Mouse (Mus musculus) left cerebral cortex, postnatal 25 days (tissue): ENCODE data around the gene Pon1. TPM values are rescaled to one million over a fixed set of nuclear protein-coding genes. Genes with fewer than 3 reads are reported as not detected.
"Not testable (repeated sequence)": the region's sequence is repeated elsewhere in the genome, so short reads cannot be mapped to it uniquely, and the experiment has no call there.

ENCODE experiments used
- DNase-seq, 2 experiments: peaks; one replicate each; pipeline ENCODE4 v3.0.0; 2022; ENCODE audit warnings: low spot score in 2 of 2, mixed read lengths in 1 of 2
- intact Hi-C: fragments of 180-260 bp; cut with DNase I; formaldehyde crosslinking; loops from one replicate; pipeline ENCODE4 v1.15.1; 2025
- total RNA-seq, 2 experiments: library from RNA; stranded (reverse); gene quantifications; 2 replicates each; pipeline ENCODE4 v1.2.3; 2021

Gene Pon1
- total RNA-seq: not detected

GRCm38 (mm10) chr6:5193693-5194092 is at the start of gene Pon1:
Gene Pon1, minus strand, starts transcription at chr6:5193946.
- no peak for DNase-seq
- intact Hi-C loops: no loop called here

GRCm38 (mm10) chr6:5238799-5239198 is 45.1 kb upstream of the Pon1 start:
- DNase-seq: no peak
- intact Hi-C loops: no loop called here

- intact Hi-C loops: no loop called here
- no peak for DNase-seq
These were observed 43.8 kb upstream of the Pon1 start for GRCm38 (mm10) chr6:5237510-5237909.

- no peak for DNase-seq
- intact Hi-C loops: no loop called here
These were observed 43.2 kb upstream of the Pon1 start for GRCm38 (mm10) chr6:5236843-5237371.

GRCm38 (mm10) chr6:5234563-5234962 is 40.8 kb upstream of the Pon1 start:
- DNase-seq: no peak
- intact Hi-C loops: no loop called here

- intact Hi-C loops: no loop called here
- DNase-seq: no peak
These were observed 40.1 kb upstream of the Pon1 start for GRCm38 (mm10) chr6:5233812-5234211.

- intact Hi-C loops: no loop called here
- no peak for DNase-seq
These were observed 38.3 kb upstream of the Pon1 start for GRCm38 (mm10) chr6:5232022-5232421.

- intact Hi-C loops: no loop called here
- DNase-seq: no peak
These were observed 36.5 kb upstream of the Pon1 start for GRCm38 (mm10) chr6:5230261-5230660.

- DNase-seq, intact Hi-C loops: not testable (repeated sequence)
These were observed 29.8 kb upstream of the Pon1 start for GRCm38 (mm10) chr6:5223551-5223950.

GRCm38 (mm10) chr6:5222080-5222479 is 28.3 kb upstream of the Pon1 start:
- no peak for DNase-seq
- intact Hi-C loops: no loop called here

GRCm38 (mm10) chr6:5218190-5218589 is 24.4 kb upstream of the Pon1 start:
- DNase-seq: no peak
- intact Hi-C loops: no loop called here

- DNase-seq: no peak
- intact Hi-C loops: no loop called here
These were observed 14.1 kb upstream of the Pon1 start for GRCm38 (mm10) chr6:5207817-5208216.

GRCm38 (mm10) chr6:5199916-5200315 is 6.2 kb upstream of the Pon1 start:
- DNase-seq: no peak
- intact Hi-C loops: no loop called here

GRCm38 (mm10) chr6:5199376-5199905 is 5.7 kb upstream of the Pon1 start:
- intact Hi-C loops: no loop called here

GRCm38 (mm10) chr6:5198590-5198989 is 4.8 kb upstream of the Pon1 start:
- no peak for DNase-seq

More at GRCm38 (mm10) chr6:5199376-5199905, 5.7 kb upstream of the Pon1 start:
- DNase-seq: no peak

GRCm38 (mm10) chr6:5190761-5191160 is 3.0 kb downstream of the Pon1 start:
- intact Hi-C loops: no loop called here
- DNase-seq: no peak

More at GRCm38 (mm10) chr6:5198590-5198989, 4.8 kb upstream of the Pon1 start:
- intact Hi-C loops: no loop called here

GRCm38 (mm10) chr6:5189507-5189906 is 4.2 kb downstream of the Pon1 start:
- intact Hi-C loops: no loop called here
- no peak for DNase-seq

GRCm38 (mm10) chr6:5188938-5189337 is 4.8 kb downstream of the Pon1 start:
- no peak for DNase-seq
- intact Hi-C loops: no loop called here

- no peak for DNase-seq
- intact Hi-C loops: no loop called here
These were observed 5.7 kb downstream of the Pon1 start for GRCm38 (mm10) chr6:5188036-5188435.

GRCm38 (mm10) chr6:5187586-5187985 is 6.2 kb downstream of the Pon1 start:
- intact Hi-C loops: no loop called here

GRCm38 (mm10) chr6:5186229-5186950 is 7.4 kb downstream of the Pon1 start:
- no peak for DNase-seq
- intact Hi-C loops: no loop called here

More at GRCm38 (mm10) chr6:5187586-5187985, 6.2 kb downstream of the Pon1 start:
- no peak for DNase-seq
